Mouse (Mus musculus) CH12.LX (cell line): Measurements from ENCODE around the gene Tnfrsf22. TPM values are rescaled to one million over a fixed set of nuclear protein-coding genes. Genes with fewer than 3 reads are reported as not detected.

Experiments used
- DNase-seq: peaks from one replicate; pipeline ENCODE4 v3.0.0-alpha.2; 2013; ENCODE audit errors: extremely low read depth
- H3K27ac ChIP-seq: 2 replicates; pipeline ENCODE4 v1.5.1; 2012; ENCODE audit warnings: low read depth, mild to moderate bottlenecking, control low read depth, moderate library complexity; ENCODE audit not compliant: insufficient read depth
- H3K27me3 ChIP-seq: replicated peaks from 2 replicates; pipeline ENCODE3; 2012; ENCODE audit warnings: inconsistent platforms
- H3K36me3 ChIP-seq, 2 experiments: replicated peaks in 1 of 2; 2 replicates each; pipeline versions ENCODE3 to v1.6.1; 2012; ENCODE audit warnings: inconsistent platforms in 1 of 2, low read length in 1 of 2, mild to moderate bottlenecking in 1 of 2, mixed read lengths in 1 of 2, moderate library complexity in 1 of 2; ENCODE audit not compliant: control insufficient read depth in 1 of 2, insufficient read depth in 1 of 2
- H3K4me1 ChIP-seq, 2 experiments: 2 replicates each; pipeline ENCODE4 v1.6.1; 2012; ENCODE audit warnings: inconsistent platforms in 1 of 2, moderate library complexity in 1 of 2; ENCODE audit not compliant: insufficient read depth in 2 of 2, control insufficient read depth in 1 of 2
- H3K4me2 ChIP-seq: 2 replicates; pipeline ENCODE4 v1.6.1; 2012; ENCODE audit warnings: low read depth, mild to moderate bottlenecking, control low read depth; ENCODE audit not compliant: poor library complexity, insufficient read depth, severe bottlenecking
- H3K4me3 ChIP-seq, 3 experiments: fragments of 150-350 bp in 1 of 3; sonication (generic) in 1 of 3; replicated peaks in 1 of 3; 2 replicates each; pipeline versions ENCODE3 to v1.5.1; 2011 to 2012; ENCODE audit warnings: low read depth in 2 of 3, low read length in 2 of 3, mild to moderate bottlenecking in 2 of 3, moderate library complexity in 2 of 3, control low read depth in 1 of 3, improper control_type of control experiment in 1 of 3, inconsistent platforms in 1 of 3, mixed read lengths in 1 of 3; ENCODE audit not compliant: poor library complexity in 1 of 3
- H3K79me2 ChIP-seq: replicated peaks from 2 replicates; pipeline ENCODE4 v1.6.1; 2012; ENCODE audit warnings: mild to moderate bottlenecking, moderate library complexity; ENCODE audit not compliant: control insufficient read depth, poor library complexity, insufficient read depth, severe bottlenecking; ENCODE audit errors: extremely low read depth
- H3K9ac ChIP-seq: 2 replicates; pipeline ENCODE4 v1.6.1; 2012; ENCODE audit warnings: low read depth, mild to moderate bottlenecking, control low read depth, moderate library complexity; ENCODE audit not compliant: insufficient read depth
- H3K9me3 ChIP-seq: replicated peaks from 2 replicates; pipeline ENCODE3; 2012; ENCODE audit warnings: low read length, inconsistent platforms, mixed read lengths
- CHD1 ChIP-seq: IDR thresholded peaks from 2 replicates; pipeline ENCODE4 v1.6.1; 2012; ENCODE audit warnings: low read depth, low read length, improper control_type of control experiment, inconsistent platforms
- CHD2 ChIP-seq: IDR thresholded peaks from 2 replicates; pipeline ENCODE4 v1.6.1; 2011; ENCODE audit warnings: low read length, improper control_type of control experiment
- ELF1 ChIP-seq: IDR thresholded peaks from 2 replicates; pipeline ENCODE4 v1.6.1; 2014; ENCODE audit warnings: low read depth, mild to moderate bottlenecking, inconsistent platforms, low read length, improper control_type of control experiment
- EP300 ChIP-seq: IDR thresholded peaks from 2 replicates; pipeline ENCODE4 v1.6.1; 2011; ENCODE audit warnings: low read length, improper control_type of control experiment
- ETS1 ChIP-seq: conservative IDR thresholded peaks from 2 replicates; pipeline ENCODE4 v1.6.1; 2012; ENCODE audit warnings: low read depth, mild to moderate bottlenecking, inconsistent platforms, low read length, improper control_type of control experiment, moderate library complexity
- HCFC1 ChIP-seq: IDR thresholded peaks from 2 replicates; pipeline ENCODE4 v1.6.1; 2012; ENCODE audit warnings: low read depth, mild to moderate bottlenecking, inconsistent platforms, low read length, improper control_type of control experiment
- KAT2A ChIP-seq: IDR thresholded peaks from 2 replicates; pipeline ENCODE4 v1.6.1; 2012; ENCODE audit warnings: low read length, improper control_type of control experiment, inconsistent platforms; ENCODE audit not compliant: insufficient replicate concordance
- MAFK ChIP-seq: IDR thresholded peaks from 2 replicates; pipeline ENCODE4 v1.6.1; 2011; ENCODE audit warnings: low read length, improper control_type of control experiment; ENCODE audit not compliant: insufficient replicate concordance
- MXI1 ChIP-seq: IDR thresholded peaks from 2 replicates; pipeline ENCODE4 v1.6.1; 2011; ENCODE audit warnings: mild to moderate bottlenecking, low read depth, low read length, improper control_type of control experiment
- MYC ChIP-seq: IDR thresholded peaks from 2 replicates; pipeline ENCODE4 v1.6.1; 2011; ENCODE audit warnings: low read depth, mild to moderate bottlenecking, improper control_type of control experiment, low read length
- NELFE ChIP-seq: IDR thresholded peaks from 2 replicates; pipeline ENCODE4 v1.6.1; 2011; ENCODE audit warnings: low read depth, low read length, improper control_type of control experiment
- SIN3A ChIP-seq: IDR thresholded peaks from 2 replicates; pipeline ENCODE4 v1.6.1; 2012; ENCODE audit warnings: low read length, improper control_type of control experiment, inconsistent platforms
- TBP ChIP-seq: conservative IDR thresholded peaks from 2 replicates; pipeline ENCODE4 v1.6.1; 2011; ENCODE audit warnings: low read depth, low read length, improper control_type of control experiment
- TCF12 ChIP-seq: IDR thresholded peaks from 2 replicates; pipeline ENCODE4 v1.6.1; 2014; ENCODE audit warnings: low read depth, mild to moderate bottlenecking, inconsistent platforms, low read length, improper control_type of control experiment
- UBTF ChIP-seq: IDR thresholded peaks from 2 replicates; pipeline ENCODE4 v1.6.1; 2012; ENCODE audit warnings: low read depth, mild to moderate bottlenecking, inconsistent platforms, low read length, improper control_type of control experiment, moderate library complexity
- USF1 ChIP-seq: IDR thresholded peaks from 2 replicates; pipeline ENCODE4 v1.6.1; 2014; ENCODE audit warnings: low read depth, mild to moderate bottlenecking, inconsistent platforms, low read length, improper control_type of control experiment
- ZC3H11A ChIP-seq: IDR thresholded peaks from 2 replicates; pipeline ENCODE4 v1.6.1; 2012; ENCODE audit warnings: low read depth, mild to moderate bottlenecking, inconsistent platforms, low read length, improper control_type of control experiment
- ZKSCAN1 ChIP-seq: IDR thresholded peaks from 2 replicates; pipeline ENCODE4 v1.6.1; 2012; ENCODE audit warnings: low read depth, inconsistent platforms, low read length, improper control_type of control experiment, borderline replicate concordance
- ZMIZ1 ChIP-seq: IDR thresholded peaks from 2 replicates; pipeline ENCODE4 v1.6.1; 2012; ENCODE audit warnings: low read depth, mild to moderate bottlenecking, inconsistent platforms, low read length, improper control_type of control experiment
- ZNF384 ChIP-seq: IDR thresholded peaks from 2 replicates; pipeline ENCODE4 v1.6.1; 2012; ENCODE audit warnings: low read depth, low read length, improper control_type of control experiment, inconsistent platforms
- dilution Hi-C: fragments of 300-500 bp; cut with MboI; formaldehyde crosslinking; loops from 2 replicates; pipeline ENCODE4 v1.14.3; 2020; ENCODE audit warnings: low sequenced_read_pairs; ENCODE audit not compliant: extremely low pct_unique_long_range_greater_than_20kb, extremely low pct_ligation_motif_present
- in situ Hi-C: fragments of 300-500 bp; cut with MboI; formaldehyde crosslinking; loops from 3 replicates; pipeline ENCODE4 v1.14.3; 2019; ENCODE audit warnings: low sequenced_read_pairs, low pct_ligation_motif_present, low pct_unique_long_range_greater_than_20kb, mixed read lengths
- polyA plus RNA-seq: library from polyadenylated mRNA; unstranded; fragments of >175 nt; gene quantifications from 2 replicates; pipeline ENCODE4 v1.2.1, GENCODE M21; 2012; ENCODE audit warnings: low read depth; ENCODE audit not compliant: insufficient read length
- total RNA-seq, 2 experiments: library from RNA; depleted of rRNA; stranded (reverse); fragments of 300-350 nt in 1 of 2; fragments of >200 nt in 1 of 2; gene quantifications; 2 replicates each; pipeline ENCODE4 v1.2.3; 2012 to 2014

The Tnfrsf22 gene
- total and polyA plus RNA-seq, 3 experiments: 3.8 to 8.7 (median 5.2) TPM

DNA sequence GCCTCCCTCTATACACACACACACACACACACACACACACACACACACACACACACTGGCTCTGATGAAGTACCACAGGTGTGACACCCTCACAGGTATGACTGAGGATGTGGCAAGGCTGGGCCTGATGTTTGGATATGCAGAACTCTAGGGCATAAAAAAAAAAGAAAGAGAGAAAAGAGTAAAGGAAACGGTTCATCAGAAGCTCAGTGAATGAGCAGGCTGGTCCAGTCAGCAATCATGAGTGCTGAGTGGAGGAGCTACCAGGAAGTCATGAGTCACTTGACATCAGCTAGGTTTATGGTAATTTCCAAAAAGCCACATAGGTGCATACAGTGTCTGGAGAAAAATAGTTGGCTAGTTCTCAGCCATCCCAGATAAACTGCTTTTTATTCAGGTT is 20.0 kb downstream of the Tnfrsf22 start:
- H3K27ac ChIP-seq: no peak overlapping the region
- 0 out of 2 replicates have a peak overlapping the region, but pooled peaks have one; percentile 5 for H3K4me2 ChIP-seq
- no peaks in the 10 kb centered on the region for H3K79me2 ChIP-seq
- no peak for DNase-seq
- peaks cover 3 to 26% of the 10 kb centered on the region in 2 experiments; a peak in 3 of 4 replicates for H3K4me1 ChIP-seq
- TF ChIP-seq USF1 (no peak), ETS1 (no peak), ELF1 (0 out of 2 replicates have a peak, but pooled peaks have one; percentile 15)
- no peak overlapping the region for H3K9ac ChIP-seq
- H3K4me3 ChIP-seq: no peak overlapping the region
- dilution Hi-C loops (no loop called here), in situ Hi-C loops (no loop called here)
- peaks cover 0 to 3% of the 10 kb centered on the region in 2 experiments for H3K36me3 ChIP-seq
- no peaks in the 10 kb centered on the region for H3K9me3 ChIP-seq
- peaks cover 1% of the 10 kb centered on the region for H3K27me3 ChIP-seq

DNA sequence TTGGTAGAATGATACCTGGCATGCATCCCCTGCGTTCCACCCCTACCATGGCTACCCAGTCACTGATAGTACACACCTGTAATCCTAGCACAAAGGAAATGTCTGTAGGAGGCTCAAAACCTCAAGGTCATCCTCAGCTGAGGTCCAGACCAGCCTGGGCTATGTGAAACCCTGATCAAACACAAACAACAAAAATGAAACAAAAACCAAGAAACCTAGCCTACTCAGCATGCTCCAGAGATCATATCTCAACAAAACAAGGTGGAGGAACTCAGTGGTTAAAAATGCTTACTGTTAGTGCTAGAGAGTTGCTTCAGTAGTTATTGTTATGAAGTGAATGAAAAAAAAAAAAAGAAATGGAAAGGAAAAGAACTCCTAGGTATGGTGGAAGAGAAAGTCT is 20.9 kb downstream of the Tnfrsf22 start, which contains the start of gene Tnfrsf26:
Gene Tnfrsf26 (minus strand): TSS at position 183 of the 400 bp plus-strand sequence.
- Histone ChIP-seq H3K9me3 (no peaks in the 10 kb centered on the region), H3K27me3 (peaks cover 1% of the 10 kb centered on the region), H3K4me2 (peak within 1 kb of the TSS; percentile 80), H3K4me1 (peaks cover 3 to 26% of the 10 kb centered on the region in 2 experiments; a peak in 3 of 4 replicates), H3K4me3 (peak within 1 kb of the TSS; percentile 44 to 65 (median 55)), H3K36me3 (no peaks in the 10 kb centered on the region), H3K9ac (peak within 1 kb of the TSS; percentile 41), H3K79me2 (no peaks in the 10 kb centered on the region), H3K27ac (peak within 1 kb of the TSS; percentile 10; the same call in 1 of the 2 replicates)
- dilution Hi-C loops: no loop called here
- in situ Hi-C loops: no loop called here
- no peak for TF ChIP-seq NELFE
- TF ChIP-seq TCF12: no peak
- no peak for TF ChIP-seq UBTF
- no peak for TF ChIP-seq HCFC1
- no peak for TF ChIP-seq ZKSCAN1
- DNase-seq: no peak

DNA sequence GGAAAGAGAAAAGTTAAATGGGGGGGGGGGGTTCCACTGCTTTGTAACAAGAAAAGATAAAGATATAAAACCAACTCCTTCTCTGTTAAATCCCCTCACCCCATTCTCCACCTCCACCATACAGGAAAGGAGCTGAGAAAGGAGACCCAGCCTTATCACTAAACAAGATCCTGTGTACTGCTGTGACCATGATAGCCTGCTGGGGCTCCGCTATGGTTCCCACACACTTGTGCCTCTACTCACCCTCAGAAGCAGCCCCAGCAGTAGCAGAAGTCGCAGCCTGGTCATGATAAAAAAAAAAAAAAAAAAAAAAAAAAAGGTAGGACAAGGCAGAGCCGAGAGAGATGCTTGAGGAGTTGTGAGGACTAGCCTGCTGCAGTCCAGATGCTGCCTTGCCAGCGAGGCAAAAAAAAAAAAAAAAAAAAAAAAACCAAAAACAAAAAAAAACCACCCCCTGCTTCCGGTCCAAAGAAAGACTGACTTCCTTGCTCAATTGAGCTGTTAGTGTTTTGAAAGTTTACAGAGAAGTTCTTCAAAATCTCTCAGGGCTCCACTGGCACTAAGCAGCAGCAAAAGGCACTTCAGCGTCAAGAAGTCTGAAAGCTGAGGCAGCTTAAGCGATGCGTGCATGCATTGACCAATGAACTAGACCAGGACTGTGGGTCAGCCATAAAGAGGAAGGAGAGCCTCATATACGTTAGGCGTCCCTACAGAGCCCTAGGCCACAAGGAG is 21.7 kb downstream of the Tnfrsf22 start:
- TF ChIP-seq MYC (0 out of 2 replicates have a peak, but pooled peaks have one; percentile 44), HCFC1 (peak; percentile 56), EP300 (peak; percentile 35; the same call in 1 of the 2 replicates), ZNF384 (peak; percentile 99), ZC3H11A (no peak), TCF12 (0 out of 2 replicates have a peak, but pooled peaks have one; percentile 32), MXI1 (no peak), NELFE (peak; percentile 54), CHD2 (0 out of 2 replicates have a peak, but pooled peaks have one; percentile 29), ELF1 (peak; percentile 70), SIN3A (peak; percentile 62), MAFK (peak; percentile 40; the same call in 1 of the 2 replicates), TBP (0 out of 2 replicates have a peak, but pooled peaks have one; percentile 55), KAT2A (0 out of 2 replicates have a peak, but pooled peaks have one; percentile 15), CHD1 (no peak), ZMIZ1 (0 out of 2 replicates have a peak, but pooled peaks have one; percentile 49), ZKSCAN1 (peak; percentile 32; the same call in 1 of the 2 replicates), USF1 (no peak), ETS1 (0 out of 2 replicates have a peak, but pooled peaks have one; percentile 28)
- Histone ChIP-seq H3K36me3 (no peaks in the 10 kb centered on the region), H3K9ac (peak overlapping the region; percentile 41), H3K9me3 (peaks cover 4% of the 10 kb centered on the region), H3K27ac (peak overlapping the region; percentile 10; the same call in 1 of the 2 replicates), H3K4me1 (peaks cover 3 to 26% of the 10 kb centered on the region in 2 experiments; a peak in 3 of 4 replicates), H3K79me2 (no peaks in the 10 kb centered on the region), H3K27me3 (peaks cover 1% of the 10 kb centered on the region), H3K4me2 (peak overlapping the region; percentile 80), H3K4me3 (peak overlapping the region; percentile 44 to 65 (median 55))
- dilution Hi-C loops (no loop called here), in situ Hi-C loops (no loop called here)
- DNase-seq: no peak
